Mouse (Mus musculus) limb, embryonic 13.5 days (tissue): ENCODE data around the gene Huwe1. TPM values are rescaled to one million over a fixed set of nuclear protein-coding genes. Genes with fewer than 3 reads are reported as not detected.

ENCODE experiments used
- ATAC-seq: fragments of 200-750 bp; cut with Nextera tagmentation; 2 replicates; pipeline ENCODE4 v1.8.0; 2017; ENCODE audit warnings: low read depth, moderate number of reproducible peaks, moderate TSS enrichment; ENCODE audit not compliant: low FRiP score
- H3K27ac ChIP-seq: fragments of 300-500 bp; sonication (generic); 2 replicates; pipeline ENCODE4 v1.5.1; 2015; ENCODE audit warnings: inconsistent platforms, mild to moderate bottlenecking, moderate library complexity
- H3K27me3 ChIP-seq: fragments of 300-500 bp; sonication (generic); 2 replicates; pipeline ENCODE4 v1.6.1; 2015; ENCODE audit warnings: mild to moderate bottlenecking, inconsistent platforms
- H3K36me3 ChIP-seq: fragments of 300-500 bp; sonication (generic); 2 replicates; pipeline ENCODE4 v1.6.1; 2015; ENCODE audit warnings: inconsistent platforms, mild to moderate bottlenecking, moderate library complexity
- H3K4me1 ChIP-seq: fragments of 300-500 bp; sonication (generic); 2 replicates; pipeline ENCODE4 v1.6.1; 2015; ENCODE audit warnings: inconsistent platforms
- H3K4me2 ChIP-seq: fragments of 300-500 bp; sonication (generic); replicated peaks from 2 replicates; pipeline ENCODE4 v1.6.1; 2015; ENCODE audit warnings: inconsistent platforms, mild to moderate bottlenecking, moderate library complexity
- H3K4me3 ChIP-seq: fragments of 300-500 bp; sonication (generic); 2 replicates; pipeline ENCODE4 v1.5.1; 2015; ENCODE audit warnings: moderate library complexity, mild to moderate bottlenecking, inconsistent platforms
- H3K9ac ChIP-seq: fragments of 300-500 bp; sonication (generic); 2 replicates; pipeline ENCODE4 v1.6.1; 2015; ENCODE audit warnings: mild to moderate bottlenecking, inconsistent platforms
- H3K9me3 ChIP-seq: fragments of 300-500 bp; sonication (generic); 2 replicates; pipeline ENCODE4 v1.6.1; 2016; ENCODE audit warnings: inconsistent platforms
- WGBS: fragments of 180-500 bp; shearing (Covaris S2); methylation state at CpG from one replicate; pipeline ENCODE4 v1.1.7; 2015; 5-methylcytosine and 5-hydroxymethylcytosine counted together
- polyA plus RNA-seq: library from polyadenylated mRNA; unstranded; fragments of >200 nt; fragmentation: Nextera tagmentation; extraction: Ambion mirVana; gene quantifications from 2 replicates; pipeline ENCODE4 v1.2.1, GENCODE M21; 2015

The Huwe1 gene
- polyA plus RNA-seq = 53.5 and 53.9 TPM in 2 replicates

DNA sequence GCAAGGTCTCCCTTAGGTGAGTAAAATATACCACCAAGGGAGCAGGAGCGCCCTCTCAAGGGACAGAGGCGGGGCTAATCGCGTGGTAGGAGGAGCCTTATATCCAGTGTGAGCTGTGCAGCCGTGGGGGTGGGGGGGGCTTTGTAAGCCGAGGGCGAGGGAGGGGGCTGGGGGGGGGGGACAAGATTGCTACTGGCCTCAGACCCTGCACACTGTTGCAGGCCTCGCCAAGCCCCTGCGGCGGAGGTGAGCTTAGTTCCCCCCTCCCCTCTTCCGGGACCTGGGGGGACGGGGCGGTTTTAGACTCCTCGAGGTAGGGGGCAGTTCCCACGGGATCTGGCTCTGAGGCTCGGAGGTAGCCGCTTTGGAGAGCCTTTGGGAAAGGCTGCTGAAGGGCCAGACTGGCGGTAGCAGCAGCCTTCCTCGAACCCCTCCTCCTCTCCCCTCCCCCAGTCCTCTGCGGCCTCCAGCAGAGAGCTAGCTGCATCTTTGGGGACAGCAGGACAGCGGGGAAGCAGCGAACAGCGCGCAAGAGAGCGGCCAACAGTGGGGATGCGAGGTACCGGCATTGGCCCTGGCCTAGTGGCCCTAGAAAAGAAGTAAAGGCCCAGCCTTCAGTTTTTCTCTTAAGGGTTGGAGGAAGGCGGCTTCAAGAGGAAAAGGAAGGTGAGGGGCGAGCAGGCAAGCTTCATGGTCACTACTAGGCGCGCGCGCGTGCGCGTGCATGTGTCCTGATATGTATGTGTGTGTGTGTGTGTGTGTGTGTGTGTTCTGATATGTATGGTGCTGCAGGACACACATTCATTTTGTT is at the start of gene Huwe1:
TSS of gene Huwe1 (plus strand) at position 107 of the 811 bp plus-strand sequence.
- peak within 1 kb of the TSS; percentile 92 for H3K27ac ChIP-seq
- H3K27me3 ChIP-seq = peaks cover 24% of the 10 kb centered on the region; the same call in 1 of the 2 replicates
- peak; percentile 34 for ATAC-seq
- peak within 1 kb of the TSS; percentile 55 for H3K4me2 ChIP-seq
- H3K4me1 ChIP-seq = no peaks in the 10 kb centered on the region
- H3K9ac ChIP-seq = peak within 1 kb of the TSS; percentile 78
- H3K36me3 ChIP-seq = no peaks in the 10 kb centered on the region
- 21% methylated on average over 34 of the region's 36 CpGs for WGBS
- no peaks in the 10 kb centered on the region for H3K9me3 ChIP-seq
- peak within 1 kb of the TSS; percentile 59 for H3K4me3 ChIP-seq

DNA sequence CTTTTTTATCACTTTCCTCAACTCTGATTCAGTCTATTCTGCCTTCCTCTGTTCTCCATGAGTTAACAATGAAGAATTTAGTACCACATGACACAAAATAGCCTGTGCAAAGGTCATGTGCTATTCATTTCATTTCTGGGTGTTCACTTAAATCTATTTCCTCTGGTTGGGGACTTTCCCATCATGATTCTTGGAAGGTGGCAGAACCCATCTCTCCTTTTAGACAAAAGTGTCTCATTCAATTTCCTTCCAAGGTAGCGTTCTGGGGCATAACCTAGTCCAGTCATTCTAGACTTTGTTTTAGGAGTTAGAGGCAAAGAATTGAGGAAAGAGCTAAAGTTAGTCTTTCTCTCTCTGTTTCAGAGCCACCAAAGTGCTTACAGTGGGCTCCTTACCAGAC is 20.3 kb upstream of the Huwe1 start:
- no peak for ATAC-seq
- Histone ChIP-seq H3K4me1 (no peaks in the 10 kb centered on the region), H3K27ac (no peak overlapping the region), H3K4me2 (no peak overlapping the region), H3K9me3 (no peaks in the 10 kb centered on the region), H3K4me3 (no peak overlapping the region), H3K36me3 (no peaks in the 10 kb centered on the region), H3K27me3 (peaks cover 10% of the 10 kb centered on the region; the same call in 1 of the 2 replicates), H3K9ac (no peak overlapping the region)
- 90% methylated on average over 1 of the region's 1 CpGs for WGBS

DNA sequence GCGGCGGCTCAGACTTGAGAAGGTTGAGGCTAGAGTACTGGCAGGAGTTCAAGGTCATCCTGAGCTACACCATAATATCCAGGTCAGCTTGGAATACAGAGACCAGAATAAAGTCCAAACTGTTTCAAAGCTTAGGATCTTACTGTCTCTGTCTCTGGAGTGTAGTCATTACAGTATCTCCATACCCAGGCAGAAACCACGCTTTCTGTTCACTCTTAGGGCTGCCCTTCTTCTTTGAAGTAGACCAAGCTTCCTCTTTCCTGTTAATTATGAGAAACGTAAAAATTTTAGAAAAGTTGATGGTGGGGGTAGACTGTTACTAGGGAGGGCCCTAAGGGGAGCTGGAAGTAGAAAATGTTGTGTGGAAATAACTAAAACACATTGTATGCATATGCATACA is 17.7 kb upstream of the Huwe1 start:
- no peak overlapping the region for H3K4me3 ChIP-seq
- H3K9ac ChIP-seq = no peak overlapping the region
- H3K4me2 ChIP-seq = no peak overlapping the region
- H3K27ac ChIP-seq = no peak overlapping the region
- no peaks in the 10 kb centered on the region for H3K36me3 ChIP-seq
- no peaks in the 10 kb centered on the region for H3K9me3 ChIP-seq
- ATAC-seq = no peak
- WGBS = 75% methylated on average over 4 of the region's 4 CpGs
- H3K27me3 ChIP-seq = peaks cover 15% of the 10 kb centered on the region
- no peaks in the 10 kb centered on the region for H3K4me1 ChIP-seq

DNA sequence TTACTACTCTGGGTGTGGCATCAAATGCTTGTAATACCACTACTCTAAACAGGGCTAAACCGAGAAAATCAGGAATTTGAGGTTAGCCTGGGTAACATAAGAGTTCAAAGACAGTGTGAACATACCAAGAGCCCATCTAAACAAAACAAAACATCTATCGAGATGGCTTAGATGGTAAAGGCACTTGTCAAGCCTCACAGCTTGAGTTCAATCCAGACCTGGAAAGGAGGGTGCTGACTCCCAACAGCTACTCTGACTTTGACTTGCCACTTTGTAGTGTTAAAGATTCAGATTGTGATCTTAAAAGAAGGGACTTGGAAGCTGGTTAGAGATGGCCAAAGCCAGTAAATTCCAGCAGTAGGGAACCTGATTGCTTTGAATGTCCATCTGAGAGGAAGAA is 7.8 kb upstream of the Huwe1 start:
- Histone ChIP-seq H3K4me1 (no peaks in the 10 kb centered on the region), H3K27ac (no peak overlapping the region), H3K36me3 (no peaks in the 10 kb centered on the region), H3K9ac (no peak overlapping the region), H3K9me3 (no peaks in the 10 kb centered on the region), H3K27me3 (peaks cover 4% of the 10 kb centered on the region), H3K4me2 (no peak overlapping the region), H3K4me3 (no peak overlapping the region)
- 31% methylated on average over 2 of the region's 2 CpGs for WGBS
- ATAC-seq = no peak

DNA sequence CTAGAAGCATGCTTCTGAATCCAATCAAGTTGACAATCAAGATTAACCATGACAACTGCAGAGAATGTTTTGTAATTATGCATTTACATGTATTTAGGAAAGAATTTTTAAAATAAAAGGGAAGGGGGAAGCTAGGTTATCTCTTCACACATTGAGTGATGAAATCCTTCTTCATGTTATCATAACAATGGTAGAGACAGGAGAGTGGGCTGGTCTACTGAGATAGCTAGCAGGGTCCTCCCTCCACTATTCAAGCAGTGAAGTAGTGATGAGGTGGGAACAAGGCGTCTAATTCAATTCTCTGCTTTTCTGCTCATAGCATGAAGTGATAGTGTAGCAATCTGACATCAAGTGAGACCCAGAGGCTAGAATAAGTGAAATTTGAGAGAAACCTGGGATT is 2.6 kb upstream of the Huwe1 start:
- no peaks in the 10 kb centered on the region for H3K36me3 ChIP-seq
- no peak overlapping the region for H3K4me3 ChIP-seq
- no peaks in the 10 kb centered on the region for H3K4me1 ChIP-seq
- no peak for ATAC-seq
- H3K27me3 ChIP-seq = peaks cover 13% of the 10 kb centered on the region; the same call in 1 of the 2 replicates
- H3K9me3 ChIP-seq = no peaks in the 10 kb centered on the region
- H3K9ac ChIP-seq = no peak overlapping the region
- 39% methylated on average over 1 of the region's 1 CpGs for WGBS
- no peak overlapping the region for H3K27ac ChIP-seq
- no peak overlapping the region for H3K4me2 ChIP-seq

DNA sequence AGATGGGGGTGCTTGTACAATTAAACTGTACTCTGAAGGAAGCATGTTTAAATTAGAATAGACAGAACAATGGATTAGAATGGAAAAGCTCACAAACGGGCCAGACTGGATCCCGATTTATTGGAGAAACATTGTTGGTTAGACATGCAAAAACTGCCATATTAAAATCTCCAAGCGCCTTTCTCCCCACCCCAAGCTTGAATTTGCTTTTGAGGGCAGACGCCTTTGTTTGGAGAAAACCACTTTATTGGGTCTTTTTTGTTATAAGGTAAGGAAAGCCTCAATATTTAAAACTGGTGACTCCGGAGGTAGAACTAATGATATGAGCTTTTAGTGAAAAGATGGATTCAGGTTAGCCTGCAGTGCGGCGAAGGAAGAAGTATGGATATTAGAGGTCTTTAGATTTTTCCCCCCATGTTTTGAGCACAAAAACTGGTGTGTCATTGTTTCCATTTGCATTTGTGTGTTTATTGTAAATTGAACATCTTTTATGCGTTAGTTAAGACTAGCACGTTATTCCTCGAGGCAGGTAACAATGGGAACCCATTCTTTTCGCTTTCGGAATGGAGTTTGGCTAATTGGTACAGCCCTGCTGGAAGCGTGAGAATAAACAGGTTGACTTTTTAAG is 1.8 kb downstream of the Huwe1 start:
- H3K36me3 ChIP-seq = no peaks in the 10 kb centered on the region
- 20% methylated on average over 13 of the region's 13 CpGs for WGBS
- peak overlapping the region; percentile 94 for H3K27ac ChIP-seq
- H3K9ac ChIP-seq = peak overlapping the region; percentile 65
- no peak for ATAC-seq
- peaks cover 21% of the 10 kb centered on the region; the same call in 1 of the 2 replicates for H3K27me3 ChIP-seq
- H3K4me2 ChIP-seq = peak overlapping the region; percentile 62
- no peaks in the 10 kb centered on the region for H3K9me3 ChIP-seq
- no peaks in the 10 kb centered on the region for H3K4me1 ChIP-seq
- peak overlapping the region; percentile 44 for H3K4me3 ChIP-seq

DNA sequence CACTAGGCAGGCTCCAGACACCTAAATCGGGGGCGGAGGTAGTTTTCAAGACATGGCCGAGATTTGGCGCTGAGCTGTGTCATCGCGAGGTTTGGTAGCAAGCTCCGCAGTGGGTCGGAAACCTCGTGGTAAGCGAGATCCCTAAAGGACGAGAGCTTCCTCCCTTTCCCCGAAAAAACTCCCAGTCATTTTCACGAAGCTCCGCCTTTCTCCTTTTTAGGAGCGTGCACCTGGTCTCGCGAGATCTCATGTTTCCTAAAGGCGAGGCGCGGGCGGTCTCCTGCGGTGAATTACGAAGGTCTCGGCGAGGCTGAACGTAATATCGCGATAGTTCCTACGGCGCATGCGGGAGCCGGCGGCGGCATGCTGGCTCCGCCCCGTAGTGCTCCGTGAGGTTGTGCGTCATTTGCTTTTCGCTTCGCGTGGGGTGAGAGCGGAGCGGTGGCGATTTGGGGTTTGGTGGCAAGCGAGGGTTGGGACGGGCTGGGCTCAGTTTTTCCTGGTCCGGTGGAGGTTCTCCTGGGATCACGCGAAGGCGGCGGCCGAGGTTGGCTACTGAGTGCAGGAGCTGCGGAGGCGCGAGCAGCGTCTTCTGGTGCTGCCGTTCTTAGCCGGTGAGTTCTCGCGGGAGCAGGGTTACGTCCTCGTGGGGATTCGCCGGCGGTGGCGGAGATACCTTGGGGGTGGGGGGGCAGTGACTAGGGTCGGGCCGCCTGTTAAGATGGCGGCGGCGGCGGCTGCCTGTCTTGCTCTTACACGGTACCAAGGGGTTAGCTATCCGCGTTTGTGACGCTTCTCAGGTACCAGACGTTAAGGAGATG is 2.6 kb downstream of the Huwe1 start:
- Histone ChIP-seq H3K36me3 (no peaks in the 10 kb centered on the region), H3K4me3 (peak overlapping the region; percentile 55), H3K4me1 (no peaks in the 10 kb centered on the region), H3K4me2 (peak overlapping the region; percentile 73), H3K9me3 (no peaks in the 10 kb centered on the region), H3K27me3 (peaks cover 21% of the 10 kb centered on the region; the same call in 1 of the 2 replicates), H3K9ac (peak overlapping the region; percentile 73), H3K27ac (peak overlapping the region; percentile 94)
- 12% methylated on average over 77 of the region's 77 CpGs for WGBS
- peak; percentile 92 for ATAC-seq

DNA sequence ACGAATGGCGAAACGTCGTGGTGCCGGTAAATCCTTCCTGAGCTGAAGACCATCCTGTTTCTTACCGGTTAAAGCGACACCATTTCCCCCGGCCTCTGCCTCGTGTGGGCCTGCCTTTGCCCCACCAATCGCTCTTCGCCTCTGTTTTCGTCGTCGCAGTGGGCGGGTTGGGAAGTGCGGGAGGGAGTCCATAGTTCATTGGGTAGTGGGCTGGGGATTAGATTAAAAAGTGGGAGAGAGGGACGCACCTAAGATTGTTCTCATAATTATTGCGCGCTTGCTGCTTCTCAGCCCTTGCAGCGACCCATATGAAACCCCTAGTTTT is 3.1 kb downstream of the Huwe1 start:
- Histone ChIP-seq H3K9me3 (no peaks in the 10 kb centered on the region), H3K4me3 (peak overlapping the region; percentile 55), H3K4me1 (no peaks in the 10 kb centered on the region), H3K27ac (peak overlapping the region; percentile 91), H3K9ac (peak overlapping the region; percentile 73), H3K27me3 (peaks cover 19% of the 10 kb centered on the region; the same call in 1 of the 2 replicates), H3K36me3 (no peaks in the 10 kb centered on the region), H3K4me2 (peak overlapping the region; percentile 73)
- 15% methylated on average over 20 of the region's 20 CpGs for WGBS
- peak; percentile 28 for ATAC-seq

DNA sequence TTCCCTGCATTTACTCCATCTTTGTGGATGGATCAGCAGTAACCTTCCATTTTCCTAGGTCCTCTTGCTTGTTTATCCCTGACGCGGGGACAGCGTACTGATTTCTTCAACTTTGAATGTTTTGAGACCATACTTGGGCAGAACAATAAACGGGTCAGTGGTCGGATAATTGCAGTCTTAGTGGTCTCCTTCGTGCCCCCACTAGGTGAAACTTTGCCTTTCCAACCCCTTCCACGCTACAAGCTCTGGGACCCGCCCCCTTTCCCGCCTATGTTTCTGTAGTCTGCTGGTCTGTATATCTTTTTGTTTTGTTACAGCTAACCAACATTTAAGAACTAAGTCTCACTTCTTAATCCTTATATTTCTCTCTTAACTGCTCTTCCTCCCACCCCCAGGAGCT is 3.8 kb downstream of the Huwe1 start:
- Histone ChIP-seq H3K9me3 (no peaks in the 10 kb centered on the region), H3K4me1 (no peaks in the 10 kb centered on the region), H3K4me3 (peak overlapping the region; percentile 55), H3K4me2 (peak overlapping the region; percentile 73), H3K9ac (peak overlapping the region; percentile 73), H3K36me3 (no peaks in the 10 kb centered on the region), H3K27me3 (peaks cover 17% of the 10 kb centered on the region; the same call in 1 of the 2 replicates), H3K27ac (no peak overlapping the region)
- ATAC-seq = no peak
- WGBS = 23% methylated on average over 9 of the region's 9 CpGs

DNA sequence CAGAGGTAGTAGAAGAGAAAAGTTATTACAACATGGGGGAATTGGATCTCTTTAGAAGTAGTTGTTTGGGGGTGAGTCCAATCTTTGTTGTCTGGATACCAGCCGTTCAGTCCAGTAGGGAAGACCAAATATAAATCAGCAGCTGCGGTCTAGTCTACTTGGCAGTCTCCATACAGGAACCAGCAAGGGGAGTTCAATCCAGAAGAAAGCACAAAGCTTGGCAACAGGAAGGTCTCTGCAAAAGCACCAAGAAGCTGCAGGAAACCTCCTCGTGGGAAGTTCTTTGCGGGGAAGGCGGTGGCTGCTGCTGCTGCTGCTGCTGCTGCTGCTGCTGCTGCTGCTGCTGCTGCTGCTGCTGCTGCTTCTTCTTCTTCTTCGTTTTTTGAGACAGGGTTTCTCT is 10.9 kb downstream of the Huwe1 start:
- Histone ChIP-seq H3K4me2 (no peak overlapping the region), H3K36me3 (peaks cover 11% of the 10 kb centered on the region; the same call in 1 of the 2 replicates), H3K27ac (no peak overlapping the region), H3K4me3 (no peak overlapping the region), H3K27me3 (peaks cover 4% of the 10 kb centered on the region; the same call in 1 of the 2 replicates), H3K9me3 (no peaks in the 10 kb centered on the region), H3K4me1 (no peaks in the 10 kb centered on the region), H3K9ac (no peak overlapping the region)
- no peak for ATAC-seq
- WGBS = 83% methylated on average over 6 of the region's 6 CpGs

DNA sequence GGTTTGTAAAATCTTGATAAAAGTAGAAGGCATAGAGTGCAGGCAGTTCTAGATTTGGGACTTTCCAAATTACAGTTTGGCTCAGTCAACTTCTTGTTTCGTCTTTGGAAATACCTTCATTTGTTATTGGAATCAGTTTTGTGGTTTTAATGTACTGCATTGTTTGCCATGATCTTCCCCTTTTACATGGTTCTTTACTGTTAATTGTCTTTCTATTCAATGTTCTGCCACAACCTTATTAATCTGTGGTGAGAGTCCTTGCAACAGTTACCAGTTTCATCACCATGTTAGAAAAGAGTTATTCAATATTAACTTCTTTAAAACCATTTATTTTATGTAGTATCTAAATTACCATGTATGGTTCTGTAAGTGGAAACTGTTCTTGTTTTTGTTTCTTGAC is 13.0 kb downstream of the Huwe1 start:
- Histone ChIP-seq H3K9ac (no peak overlapping the region), H3K36me3 (peaks cover 11% of the 10 kb centered on the region; the same call in 1 of the 2 replicates), H3K4me3 (no peak overlapping the region), H3K4me2 (no peak overlapping the region), H3K27ac (no peak overlapping the region), H3K27me3 (peaks cover 4% of the 10 kb centered on the region; the same call in 1 of the 2 replicates), H3K9me3 (no peaks in the 10 kb centered on the region), H3K4me1 (no peaks in the 10 kb centered on the region)
- WGBS = 85% methylated on average over 1 of the region's 1 CpGs
- no peak for ATAC-seq

DNA sequence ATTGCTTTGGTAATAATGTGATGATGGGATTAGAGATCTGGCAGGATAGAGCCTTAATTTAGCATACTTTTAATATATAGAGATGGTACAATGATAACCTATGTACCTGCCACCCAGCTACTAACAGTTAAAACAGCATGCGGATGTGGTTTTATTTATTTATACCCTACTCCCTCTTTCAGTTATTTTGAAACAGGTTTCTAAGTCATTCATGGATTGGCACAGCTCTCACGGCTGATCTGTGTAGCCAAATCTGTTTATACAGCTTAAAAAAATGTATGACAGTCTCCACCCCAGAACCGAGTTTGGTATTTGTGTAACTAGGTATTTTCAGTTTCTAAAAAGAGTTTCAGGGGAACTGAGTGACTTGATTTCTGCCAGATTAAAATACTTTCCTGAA is 17.1 kb downstream of the Huwe1 start:
- Histone ChIP-seq H3K4me3 (no peak overlapping the region), H3K4me2 (no peak overlapping the region), H3K9me3 (no peaks in the 10 kb centered on the region), H3K36me3 (0 out of 2 replicates have a peak, but pooled peaks cover 3% of the 10 kb centered on the region), H3K4me1 (no peaks in the 10 kb centered on the region), H3K27me3 (no peaks in the 10 kb centered on the region; the same call in 1 of the 2 replicates), H3K27ac (no peak overlapping the region), H3K9ac (no peak overlapping the region)
- 85% methylated on average over 3 of the region's 3 CpGs for WGBS
- ATAC-seq = no peak
